Mouse (Mus musculus): Measurements from ENCODE around the gene Vamp4. TPM values are rescaled to one million over a fixed set of nuclear protein-coding genes. Genes with fewer than 3 reads are reported as not detected.
A peak's percentile ranks its signal among the peaks of the same experiment; 100 is the strongest.

Vamp4 gene
- total RNA-seq, 2 experiments from 2014 or later = 110 to 113 TPM

- no peak for DNase-seq (ENCODE audit: low spot score in 2 of 2)
Measured at GRCm38 (mm10) chr1:162642591-162642990, 72.3 kb downstream of the Vamp4 start.

DNA sequence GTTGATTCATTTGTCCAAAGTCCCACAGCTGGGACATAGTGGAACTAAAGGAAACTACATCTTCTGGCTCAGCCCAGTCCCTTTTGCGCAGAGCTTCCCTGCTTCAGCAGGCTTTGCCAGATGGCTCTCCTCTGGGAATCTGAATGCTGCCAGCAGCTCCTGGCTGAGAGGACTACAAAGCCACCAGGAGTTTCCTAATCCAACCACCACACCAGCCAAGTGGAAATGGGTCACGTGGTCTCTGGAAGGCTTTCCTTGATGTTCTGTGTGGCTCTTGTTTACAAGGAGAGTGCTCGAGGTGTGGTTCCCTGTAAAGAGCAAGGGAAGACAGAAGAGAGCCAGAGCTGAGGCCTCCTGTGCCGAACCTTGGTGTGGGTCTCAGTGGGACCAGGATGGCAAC, 73.4 kb downstream of the Vamp4 start:
- peak; percentile 12 to 27 for DNase-seq (ENCODE audit: low spot score in 2 of 2)

GRCm38 (mm10) chr1:162646083-162646686, 75.9 kb downstream of the Vamp4 start:
- no peak for DNase-seq (ENCODE audit: low spot score in 2 of 2)

DNA sequence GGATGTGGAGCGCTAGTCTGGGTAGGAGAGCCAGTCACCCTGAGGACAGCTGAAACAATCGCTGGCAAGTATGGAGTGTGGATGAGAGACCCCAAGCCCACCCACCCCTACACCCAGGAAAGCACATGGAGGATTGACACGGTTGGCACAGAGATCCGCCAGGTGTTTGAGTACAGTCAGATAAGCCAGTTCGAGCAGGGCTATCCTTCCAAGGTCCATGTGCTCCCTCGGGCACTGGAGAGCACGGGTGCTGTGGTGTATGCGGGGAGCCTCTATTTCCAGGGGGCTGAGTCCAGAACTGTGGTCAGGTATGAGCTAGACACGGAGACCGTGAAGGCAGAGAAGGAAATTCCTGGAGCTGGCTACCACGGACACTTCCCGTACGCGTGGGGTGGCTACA, 78.1 kb downstream of the Vamp4 start:
- no peak for DNase-seq (ENCODE audit: low spot score in 2 of 2)

Other genes starting within 250 kb of the Vamp4 start
- gene Dnm3, start 92.5 kb upstream of the Vamp4 start, total RNA-seq (2021) = 100 to 1,000 TPM; 101 to 106 TPM
- 10 to 100 TPM; 10.5 to 11.0 TPM for gene Mettl13, start 22.0 kb upstream of the Vamp4 start, total RNA-seq (2021)
- 1 to 10 TPM; 4.0 to 5.1 TPM for gene Myoc, start 68.6 kb downstream of the Vamp4 start, total RNA-seq (2021)
- gene Myocos, start 87.7 kb downstream of the Vamp4 start, total RNA-seq (2021) = not detected
- gene Prrc2c, start 170.0 kb downstream of the Vamp4 start, total RNA-seq (2021) = 100 to 1,000 TPM; 180 to 183 TPM
- not detected for gene Fmo4, start 243.5 kb downstream of the Vamp4 start, total RNA-seq (2021)

All from left cerebral cortex, adult 18-20 months (tissue).